Mouse (Mus musculus) splenic B cell, adult 2 months (primary cell): ENCODE data around the gene 4930583I09Rik.
A peak's percentile ranks its signal among the peaks of the same experiment; 100 is the strongest.

Experiments used
- DNase-seq: peaks from one replicate; pipeline ENCODE4 v3.0.0-alpha.2; 2011; ENCODE audit warnings: low read depth, low spot score
- H3K27me3 ChIP-seq: 2 replicates; pipeline ENCODE4 v1.6.1; 2012; ENCODE audit warnings: mild to moderate bottlenecking, low read length, moderate library complexity, mixed read lengths; ENCODE audit not compliant: control insufficient read depth, poor library complexity, insufficient read depth, severe bottlenecking
- H3K36me3 ChIP-seq: 2 replicates; pipeline ENCODE4 v1.6.1; 2012; ENCODE audit warnings: mild to moderate bottlenecking, low read length, moderate library complexity, mixed read lengths; ENCODE audit not compliant: control insufficient read depth, poor library complexity, insufficient read depth, severe bottlenecking

The 4930583I09Rik gene

DNA sequence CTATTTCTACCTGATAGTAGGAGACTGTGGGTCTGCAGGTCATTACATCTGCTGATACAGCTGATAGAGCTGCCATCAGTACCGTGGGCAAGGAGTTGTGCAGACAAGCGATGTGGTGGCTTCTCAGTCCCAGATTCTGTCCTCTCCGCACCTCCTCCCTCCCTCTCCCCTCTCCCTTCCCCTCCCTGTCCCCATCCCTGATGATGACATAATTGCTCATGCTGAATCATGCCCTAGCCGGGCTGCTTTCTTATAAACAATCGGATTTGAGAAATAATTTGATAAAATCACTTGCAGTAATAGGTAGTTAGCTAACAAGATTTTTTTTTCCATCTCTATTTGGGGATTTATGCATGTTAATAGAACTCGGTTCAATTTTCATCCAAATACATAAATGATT is at the start of gene 4930583I09Rik:
TSS of gene 4930583I09Rik (minus strand) at position 144 of the 400 bp plus-strand sequence.
- no peak for DNase-seq
- Histone ChIP-seq H3K27me3 (no peaks in the 10 kb centered on the region; the same call in 1 of the 2 replicates), H3K36me3 (no peaks in the 10 kb centered on the region)

DNA sequence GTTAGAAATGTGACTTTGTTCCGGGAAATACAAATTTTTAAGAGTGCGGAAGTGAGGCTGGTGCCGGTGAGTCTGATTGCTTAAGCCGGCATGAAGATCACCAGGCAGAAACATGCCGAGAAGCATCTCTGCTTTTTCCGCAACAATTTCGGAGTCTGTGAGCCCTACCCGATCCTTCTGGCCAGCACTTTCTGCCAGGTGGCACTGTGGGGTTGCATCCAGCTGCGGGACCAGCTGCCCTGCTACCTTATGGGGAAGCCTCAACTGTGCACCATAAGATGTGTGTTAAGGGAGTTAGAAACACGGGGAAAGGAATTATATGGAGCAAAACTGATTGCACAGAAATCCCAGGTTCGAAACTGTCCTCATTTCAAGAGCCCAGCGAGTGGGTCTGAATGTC is 40.2 kb upstream of the 4930583I09Rik start:
- no peaks in the 10 kb centered on the region for H3K36me3 ChIP-seq
- no peaks in the 10 kb centered on the region for H3K27me3 ChIP-seq
- DNase-seq: no peak

DNA sequence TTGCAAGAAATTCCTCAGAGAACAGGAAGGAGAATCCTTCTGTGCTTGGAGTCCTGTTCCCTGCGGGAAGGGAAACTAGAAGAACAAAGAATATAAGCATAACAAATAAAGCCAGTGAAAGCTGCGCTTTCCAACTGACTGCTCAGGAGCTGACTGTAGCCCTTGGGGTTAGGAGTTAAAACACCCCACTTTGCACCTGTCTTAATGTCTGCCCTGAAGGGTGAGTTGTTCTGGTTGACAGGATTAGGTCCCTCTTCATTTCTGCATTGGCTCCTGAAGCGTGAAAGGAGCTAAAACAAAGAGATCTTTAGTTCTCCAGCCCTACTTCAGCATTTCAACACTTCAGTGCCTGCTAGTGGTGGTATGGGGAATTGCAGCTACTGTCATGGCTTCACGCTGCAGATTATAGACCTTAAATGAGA is 37.8 kb upstream of the 4930583I09Rik start:
- Histone ChIP-seq H3K36me3 (no peaks in the 10 kb centered on the region), H3K27me3 (no peaks in the 10 kb centered on the region)
- DNase-seq: peak; percentile 86

DNA sequence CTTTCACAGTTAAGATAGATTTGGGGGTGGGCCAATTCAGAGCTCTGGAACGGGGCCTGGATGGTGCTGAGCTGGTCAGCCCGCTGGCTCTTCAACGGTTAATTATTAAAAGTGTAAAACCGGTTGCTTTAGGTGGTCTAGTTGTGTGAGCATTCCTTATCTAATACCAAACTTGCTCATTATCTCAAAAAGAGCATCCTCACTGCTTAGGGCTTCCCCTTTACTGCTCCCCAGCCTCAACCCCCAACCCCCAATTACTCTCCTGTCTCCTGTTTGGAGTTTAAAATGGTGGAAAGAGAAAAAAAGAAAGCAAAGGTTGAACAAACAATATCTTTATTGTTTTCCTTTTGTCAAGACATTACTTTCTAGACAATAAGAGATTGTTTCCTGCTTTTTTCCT is 27.9 kb upstream of the 4930583I09Rik start:
- H3K36me3 ChIP-seq: no peaks in the 10 kb centered on the region
- H3K27me3 ChIP-seq: no peaks in the 10 kb centered on the region
- no peak for DNase-seq

DNA sequence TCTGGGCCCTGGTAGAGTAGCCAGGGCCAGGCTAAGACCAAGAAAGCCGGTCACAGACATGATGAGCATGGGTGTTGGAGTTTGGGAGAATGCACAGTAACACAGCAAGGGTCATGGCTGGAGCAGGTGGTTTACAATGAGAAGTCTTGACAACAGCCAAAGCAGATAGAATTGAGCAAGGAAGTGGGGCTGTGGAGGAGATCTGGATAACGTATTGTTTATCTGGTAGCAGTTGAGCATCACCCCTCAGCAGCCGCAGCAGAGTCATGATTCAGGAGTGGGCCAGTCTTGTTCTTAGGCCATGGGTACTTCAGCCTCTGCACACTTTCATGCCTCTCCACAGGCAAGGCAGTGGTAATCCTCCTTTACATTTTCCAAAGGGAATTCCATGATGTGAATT is 25.1 kb upstream of the 4930583I09Rik start:
- Histone ChIP-seq H3K27me3 (no peaks in the 10 kb centered on the region), H3K36me3 (no peaks in the 10 kb centered on the region)
- DNase-seq: no peak

- H3K36me3 ChIP-seq: no peaks in the 10 kb centered on the region
- peak; percentile 7 for DNase-seq
- no peaks in the 10 kb centered on the region for H3K27me3 ChIP-seq
These were observed 23.0 kb upstream of the 4930583I09Rik start for GRCm38 (mm10) chr17:64858848-64859247.

DNA sequence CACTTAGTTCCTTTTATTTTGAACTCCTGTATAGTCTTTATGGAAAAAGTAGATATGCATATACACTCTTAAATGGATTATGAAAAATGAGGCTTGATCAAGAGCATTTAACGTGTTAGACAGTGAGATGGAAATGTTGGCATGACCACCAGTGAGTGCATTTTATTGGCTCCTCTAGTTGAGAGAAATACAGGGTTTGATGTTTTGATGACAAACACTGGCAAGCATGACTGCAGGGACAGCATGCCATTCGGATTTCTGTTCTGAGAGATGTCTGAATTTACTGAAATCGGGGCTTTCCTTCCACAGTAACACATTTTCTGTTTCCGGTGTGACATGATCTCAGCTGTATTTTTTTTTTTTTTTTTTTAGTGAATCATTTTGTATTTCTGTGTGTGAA is 12.2 kb upstream of the 4930583I09Rik start:
- Histone ChIP-seq H3K36me3 (no peaks in the 10 kb centered on the region), H3K27me3 (no peaks in the 10 kb centered on the region)
- DNase-seq: no peak

DNA sequence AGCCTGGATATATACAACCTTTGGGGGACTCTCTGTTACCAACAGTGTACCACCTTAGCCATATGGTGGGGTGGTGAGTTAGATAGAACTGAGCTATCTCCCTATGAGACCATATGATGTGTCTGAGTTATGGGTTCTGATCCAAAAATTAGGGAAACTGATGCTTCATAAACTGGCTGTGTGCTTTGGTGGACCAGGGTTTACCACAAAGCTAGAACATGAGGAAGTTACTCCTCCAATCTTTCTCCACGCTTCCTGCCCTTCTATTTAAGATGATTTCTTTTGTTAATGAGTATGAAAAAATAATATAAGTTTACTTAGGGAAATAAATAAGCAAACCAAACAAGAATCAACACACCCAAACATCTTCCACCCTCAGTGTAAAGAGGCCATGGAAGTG is 10.8 kb upstream of the 4930583I09Rik start:
- Histone ChIP-seq H3K36me3 (no peaks in the 10 kb centered on the region), H3K27me3 (no peaks in the 10 kb centered on the region)
- DNase-seq: no peak

GRCm38 (mm10) chr17:64836892-64837291 is 1.0 kb upstream of the 4930583I09Rik start:
- no peaks in the 10 kb centered on the region for H3K36me3 ChIP-seq
- no peak for DNase-seq
- H3K27me3 ChIP-seq: no peaks in the 10 kb centered on the region; the same call in 1 of the 2 replicates

- no peak for DNase-seq
- Histone ChIP-seq H3K27me3 (no peaks in the 10 kb centered on the region; the same call in 1 of the 2 replicates), H3K36me3 (no peaks in the 10 kb centered on the region)
These were observed 481 bp upstream of the 4930583I09Rik start for GRCm38 (mm10) chr17:64836352-64836751.

DNA sequence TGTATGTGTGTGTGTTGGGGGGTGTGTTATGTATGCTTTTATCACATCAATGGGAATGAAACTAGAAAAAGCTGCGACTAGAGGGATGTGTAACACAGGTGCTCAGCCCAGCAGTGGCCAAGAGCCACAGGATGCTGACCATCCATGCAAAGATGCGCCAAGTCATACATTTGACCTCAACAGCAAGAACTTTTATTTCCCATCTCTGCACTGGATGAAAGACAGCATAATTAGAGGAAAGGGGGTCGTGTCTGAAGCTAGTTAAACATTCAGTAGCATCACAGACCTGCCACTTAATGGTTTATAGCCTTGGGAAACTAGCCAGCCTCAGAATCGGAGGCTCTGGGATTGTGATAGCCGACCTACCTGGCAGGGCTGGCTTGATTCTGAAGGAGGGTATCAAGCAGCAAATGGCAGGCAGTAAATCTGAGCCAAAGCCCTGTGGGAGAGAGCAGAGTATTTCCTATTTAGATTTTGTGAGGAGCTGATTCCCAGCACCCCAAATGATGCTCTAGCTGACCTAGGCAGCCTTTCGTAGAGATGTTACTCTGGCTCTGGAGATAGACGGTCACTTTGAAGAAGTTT is 1.9 kb downstream of the 4930583I09Rik start:
- DNase-seq: no peak
- H3K27me3 ChIP-seq: no peaks in the 10 kb centered on the region
- no peaks in the 10 kb centered on the region for H3K36me3 ChIP-seq

DNA sequence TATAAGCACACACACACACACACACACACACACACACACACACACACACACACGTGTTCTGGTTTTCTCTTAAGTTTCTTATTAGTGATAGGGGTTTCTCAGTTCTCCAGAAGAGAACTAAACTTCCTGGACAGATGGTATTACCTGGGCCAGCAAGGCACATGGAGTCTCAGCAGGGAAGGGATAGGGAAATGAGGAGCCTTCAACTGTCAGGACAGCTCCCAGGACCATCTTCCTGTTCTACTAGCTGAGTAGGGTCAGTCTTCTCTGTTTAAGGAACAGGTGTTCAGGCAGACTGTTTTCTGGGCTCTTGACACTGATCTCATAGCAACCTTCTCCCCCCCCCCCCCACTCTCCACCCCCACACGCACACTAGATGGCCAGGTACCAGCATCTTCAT is 2.8 kb downstream of the 4930583I09Rik start:
- no peaks in the 10 kb centered on the region for H3K36me3 ChIP-seq
- no peaks in the 10 kb centered on the region for H3K27me3 ChIP-seq
- DNase-seq: no peak

- H3K27me3 ChIP-seq: no peaks in the 10 kb centered on the region
- DNase-seq: no peak
- H3K36me3 ChIP-seq: no peaks in the 10 kb centered on the region
These were observed 8.4 kb downstream of the 4930583I09Rik start for GRCm38 (mm10) chr17:64827482-64827881.

DNA sequence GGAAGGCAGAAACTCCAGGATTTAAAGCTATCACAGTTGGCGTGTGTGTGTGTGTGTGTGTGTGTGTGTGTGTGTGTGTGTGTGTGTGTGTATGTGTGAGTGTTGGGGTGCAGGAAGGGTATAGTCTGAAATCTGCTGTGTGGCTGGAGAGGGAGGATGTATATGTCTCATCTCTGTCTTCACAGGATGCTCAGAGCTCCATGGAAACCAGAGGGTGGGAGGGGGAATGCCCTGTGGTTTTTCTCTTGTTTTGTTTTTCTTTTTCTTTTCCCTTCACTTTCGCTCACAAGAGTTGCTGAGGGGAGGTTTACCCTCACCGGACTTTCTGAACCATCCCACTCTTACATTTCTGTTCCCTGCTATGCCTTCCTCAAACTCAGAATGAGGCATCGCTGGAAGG is 9.0 kb downstream of the 4930583I09Rik start:
- no peak for DNase-seq
- no peaks in the 10 kb centered on the region for H3K27me3 ChIP-seq
- H3K36me3 ChIP-seq: no peaks in the 10 kb centered on the region

DNA sequence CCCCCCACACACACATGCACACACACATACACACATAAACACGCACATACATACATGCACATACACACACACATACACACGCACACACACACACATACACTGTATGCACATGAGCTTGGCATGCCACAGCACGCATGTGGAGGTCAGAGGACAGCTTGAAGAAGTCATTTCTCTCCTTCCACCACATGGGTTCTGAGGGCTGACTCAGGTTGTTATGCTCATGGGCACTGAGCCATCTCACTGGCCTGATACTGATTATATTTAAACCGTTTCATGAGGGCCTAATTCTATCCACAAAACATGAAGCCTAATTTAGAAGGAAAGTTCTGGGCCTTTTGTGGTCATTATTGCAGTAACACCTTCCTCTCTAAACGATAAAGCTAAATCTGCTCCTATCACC is 13.3 kb downstream of the 4930583I09Rik start:
- Histone ChIP-seq H3K27me3 (no peaks in the 10 kb centered on the region), H3K36me3 (no peaks in the 10 kb centered on the region)
- no peak for DNase-seq
